Mouse (Mus musculus) small intestine, adult 2 months (tissue): ENCODE data around the gene Ptcd1. TPM values are rescaled to one million over a fixed set of nuclear protein-coding genes. Genes with fewer than 3 reads are reported as not detected.
"Not testable (repeated sequence)": the region's sequence is repeated elsewhere in the genome, so short reads cannot be mapped to it uniquely, and the experiment has no call there.

Source experiments
- H3K27ac ChIP-seq: fragments of 200-500 bp; 2 replicates; pipeline ENCODE4 v1.5.1; 2012; ENCODE audit warnings: low read depth, low read length, control low read depth, inconsistent platforms; ENCODE audit not compliant: insufficient read depth
- H3K27me3 ChIP-seq: fragments of 200-500 bp; 2 replicates; pipeline ENCODE4 v1.6.1; 2012; ENCODE audit warnings: mild to moderate bottlenecking, moderate library complexity, low read length, inconsistent platforms; ENCODE audit not compliant: control insufficient read depth, insufficient read depth
- H3K36me3 ChIP-seq: fragments of 200-500 bp; 2 replicates; pipeline ENCODE4 v1.6.1; 2012; ENCODE audit warnings: mild to moderate bottlenecking, low read length, control low read depth, inconsistent platforms; ENCODE audit not compliant: control insufficient read depth, insufficient read depth
- H3K4me1 ChIP-seq: fragments of 200-500 bp; 2 replicates; pipeline ENCODE4 v1.6.1; 2012; ENCODE audit warnings: low read length, inconsistent platforms, mixed read lengths; ENCODE audit not compliant: control insufficient read depth, insufficient read depth, insufficient read length
- H3K4me3 ChIP-seq: fragments of 200-500 bp; 2 replicates; pipeline ENCODE4 v1.5.1; 2012; ENCODE audit warnings: low read depth, mild to moderate bottlenecking, control low read depth, inconsistent platforms, low read length, moderate library complexity
- CTCF ChIP-seq: fragments of 200-500 bp; IDR thresholded peaks from 2 replicates; pipeline ENCODE4 v1.5.1; 2012; ENCODE audit warnings: low read depth, mild to moderate bottlenecking, control low read depth, inconsistent platforms, low read length, moderate library complexity, mixed read lengths; ENCODE audit not compliant: insufficient replicate concordance, insufficient read length; ENCODE audit errors: extremely low read depth
- POLR2A ChIP-seq: fragments of 200-500 bp; IDR thresholded peaks from 2 replicates; pipeline ENCODE4 v1.6.1; 2012; ENCODE audit warnings: low read depth, mild to moderate bottlenecking, control low read depth, inconsistent platforms, low read length, moderate library complexity
- WGBS: fragments of 180-500 bp; shearing (Covaris S2); methylation state at CpG from one replicate; pipeline ENCODE4 v1.1.7; 2018; 5-methylcytosine and 5-hydroxymethylcytosine counted together
- polyA plus RNA-seq: library from polyadenylated mRNA; depleted of rRNA; stranded (reverse); fragments of >200 nt; gene quantifications from 2 replicates; pipeline ENCODE4 v1.2.3, GENCODE M21; 2012

The Ptcd1 gene
- polyA plus RNA-seq, 1 experiment = 11.6 TPM

DNA sequence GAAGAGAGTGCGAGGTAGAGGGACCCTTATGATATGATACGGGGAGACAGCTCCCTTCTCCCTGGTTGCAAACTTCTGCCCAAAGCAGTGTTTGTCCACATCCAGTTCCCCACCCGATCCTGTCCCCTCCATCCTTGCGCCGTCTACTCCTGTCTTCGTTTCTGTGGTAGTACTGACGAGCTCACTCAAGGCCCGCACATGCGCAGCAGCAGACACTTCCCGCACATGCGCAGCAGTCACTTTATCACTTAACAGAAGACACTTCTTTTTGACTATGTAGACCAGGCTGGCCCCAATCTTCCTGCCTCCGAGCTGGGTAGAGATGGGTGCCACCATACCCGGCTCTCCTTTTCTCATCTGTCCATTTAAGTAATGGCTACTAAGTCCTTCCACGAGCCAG is 5.5 kb downstream of the Ptcd1 start:
- 95% methylated on average over 14 of the region's 14 CpGs for WGBS
- no peaks in the 10 kb centered on the region for H3K27me3 ChIP-seq

DNA sequence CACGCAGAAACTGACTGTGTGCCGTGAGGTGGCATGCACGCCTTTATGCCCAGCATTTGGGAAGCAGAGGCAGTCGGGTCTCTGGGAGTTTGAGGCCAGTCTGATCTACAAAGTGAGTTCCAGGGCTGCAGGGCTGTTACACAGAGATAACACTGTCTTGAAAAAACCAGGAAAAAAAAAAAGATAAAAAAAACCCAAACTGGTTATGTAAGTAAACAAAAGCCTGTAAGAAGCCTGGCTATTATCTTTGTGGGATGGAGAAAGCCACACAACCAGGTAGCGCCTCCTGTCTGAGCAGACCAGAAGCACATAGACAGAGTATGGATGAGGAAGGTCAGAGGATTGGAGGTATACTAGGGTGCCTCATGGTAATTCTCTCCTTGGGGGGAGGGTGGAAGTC is 14.2 kb downstream of the Ptcd1 start:
- no peak overlapping the region for H3K27ac ChIP-seq
- 86% methylated on average over 5 of the region's 5 CpGs for WGBS
- H3K27me3 ChIP-seq = no peaks in the 10 kb centered on the region
- no peak for TF ChIP-seq POLR2A
- no peaks in the 10 kb centered on the region for H3K4me1 ChIP-seq
- H3K36me3 ChIP-seq = peaks cover 79% of the 10 kb centered on the region
- no peak overlapping the region for H3K4me3 ChIP-seq

More for the DNA sequence above, 5.5 kb downstream of the Ptcd1 start:
- no peak for TF ChIP-seq CTCF
- TF ChIP-seq POLR2A = no peak
- Histone ChIP-seq H3K27ac (no peak overlapping the region), H3K4me3 (no peak overlapping the region), H3K36me3 (peaks cover 44% of the 10 kb centered on the region), H3K4me1 (peaks cover 3% of the 10 kb centered on the region; the same call in 1 of the 2 replicates)

DNA sequence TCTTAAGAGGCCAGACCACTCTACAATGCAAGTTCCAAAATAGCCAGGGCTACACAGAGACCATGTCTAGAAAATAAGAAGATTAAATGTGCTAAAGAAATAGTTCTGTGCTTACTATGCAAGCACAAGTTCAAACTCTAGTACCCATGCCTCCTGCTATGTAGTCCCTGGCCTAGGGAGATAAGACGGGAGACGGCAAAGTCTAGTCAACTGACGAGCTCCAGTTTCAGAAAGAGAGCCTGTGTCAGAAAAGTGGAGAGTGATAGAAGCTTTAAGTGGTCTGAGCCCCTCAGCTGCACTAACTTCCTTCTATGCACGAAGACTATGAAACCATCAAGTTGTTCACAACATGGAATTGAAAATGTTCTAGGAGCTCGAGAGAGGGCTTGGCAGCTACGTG is 17.6 kb downstream of the Ptcd1 start:
- H3K36me3 ChIP-seq = peaks cover 89% of the 10 kb centered on the region
- no peak for TF ChIP-seq CTCF
- no peak for TF ChIP-seq POLR2A

DNA sequence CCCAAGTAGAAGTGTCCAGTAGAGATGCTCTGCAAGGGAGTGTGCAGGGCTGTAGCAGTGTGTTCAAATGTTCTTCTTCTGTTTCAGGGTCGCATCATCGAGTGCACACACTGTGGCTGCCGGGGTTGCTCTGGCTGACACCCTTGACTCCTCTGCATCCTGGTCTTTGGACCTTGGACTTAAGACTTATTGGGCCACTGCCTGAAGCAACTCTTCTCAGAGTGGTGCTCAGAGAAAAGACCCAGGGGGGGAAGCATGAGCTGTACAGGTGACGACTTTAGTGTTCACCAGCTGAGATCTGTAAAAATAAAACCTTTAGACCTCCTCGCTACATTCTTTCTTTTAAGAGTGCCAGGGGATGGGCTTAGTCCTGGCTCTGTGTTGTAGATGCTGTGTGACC is 19.2 kb downstream of the Ptcd1 start:
- Histone ChIP-seq H3K4me3 (no peak overlapping the region), H3K27ac (no peak overlapping the region), H3K36me3 (peaks cover 89% of the 10 kb centered on the region), H3K4me1 (no peaks in the 10 kb centered on the region), H3K27me3 (no peaks in the 10 kb centered on the region)
- TF ChIP-seq POLR2A (no peak), CTCF (no peak)
- WGBS = 53% methylated on average over 5 of the region's 5 CpGs

More for the DNA sequence above, 17.6 kb downstream of the Ptcd1 start:
- Histone ChIP-seq H3K4me3 (no peak overlapping the region), H3K27me3 (no peaks in the 10 kb centered on the region), H3K27ac (no peak overlapping the region), H3K4me1 (no peaks in the 10 kb centered on the region)
- WGBS = 90% methylated on average over 6 of the region's 6 CpGs

DNA sequence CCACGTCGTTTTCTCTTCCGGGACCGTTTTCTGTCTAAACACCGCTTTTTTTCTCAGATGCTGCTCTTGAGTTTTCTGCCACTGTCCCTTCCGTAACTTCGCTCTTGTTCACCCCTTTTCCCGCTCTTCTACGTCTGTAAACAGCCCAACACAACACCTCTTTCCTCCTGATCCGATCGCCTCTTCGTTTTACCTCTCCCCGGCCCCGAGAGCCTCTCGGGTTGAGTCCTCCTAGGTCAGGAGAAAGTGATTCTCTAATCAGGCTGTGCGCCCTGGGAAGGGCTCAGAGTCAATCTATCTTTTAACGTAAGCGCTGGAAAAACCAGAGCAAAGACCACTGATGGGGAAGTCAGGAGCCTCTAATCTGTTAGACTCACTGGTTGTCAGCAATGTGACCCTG is 26.3 kb downstream of the Ptcd1 start:
- TF ChIP-seq POLR2A (no peak), CTCF (no peak)
- Histone ChIP-seq H3K4me1 (peaks cover 4% of the 10 kb centered on the region; the same call in 1 of the 2 replicates), H3K36me3 (peaks cover 40% of the 10 kb centered on the region), H3K27ac (peak overlapping the region; percentile 96), H3K4me3 (peak overlapping the region; percentile 82), H3K27me3 (no peaks in the 10 kb centered on the region)
- under 1% methylated on average over 18 of the region's 18 CpGs for WGBS

DNA sequence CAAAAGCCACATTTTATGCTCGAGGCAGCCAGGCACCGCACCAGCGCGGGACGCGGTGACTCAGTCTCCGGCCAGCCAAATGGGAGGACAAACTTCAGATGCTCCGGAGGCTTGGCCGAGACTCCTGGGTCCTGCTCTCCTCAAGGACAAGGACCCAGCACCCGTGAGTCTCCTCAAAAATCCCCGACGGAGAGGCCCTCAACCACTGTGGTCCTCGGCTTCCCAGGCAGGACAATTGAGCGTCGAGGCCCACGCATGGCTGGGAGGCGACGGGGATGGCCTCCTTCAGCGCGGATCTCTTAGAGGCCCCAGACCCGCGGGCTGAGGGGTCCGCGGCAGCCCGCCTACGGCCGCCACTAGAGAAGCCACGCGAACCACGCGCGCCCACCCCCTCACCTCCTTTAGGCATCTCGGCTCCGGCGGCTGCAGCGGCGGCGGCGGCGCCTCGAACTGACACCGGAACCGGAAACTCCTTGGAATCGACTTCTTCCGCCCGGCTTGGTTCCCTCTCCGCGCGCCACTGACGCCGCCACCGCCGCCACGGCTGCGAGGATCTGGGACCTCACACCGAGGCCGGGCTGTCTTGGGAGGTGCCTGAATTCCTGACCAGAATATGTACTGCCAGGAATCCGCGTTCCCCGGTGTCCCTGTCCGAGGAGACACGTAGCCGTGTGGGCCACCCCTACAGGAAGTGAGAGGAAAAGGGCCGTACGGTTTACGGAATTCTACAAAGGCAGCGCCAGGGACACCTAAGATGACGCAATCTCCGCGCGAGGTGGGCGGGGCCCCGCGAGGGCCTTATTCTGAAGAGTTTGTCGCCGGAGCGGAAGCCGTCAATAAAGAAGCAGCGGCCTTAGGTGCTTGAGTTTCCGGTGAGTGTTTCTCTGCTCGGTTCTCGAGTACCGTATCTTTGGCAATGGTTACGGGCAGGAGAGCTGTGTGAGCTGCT is 27.1 kb downstream of the Ptcd1 start, which contains the start of the genes Pdap1 and Bud31:
Gene Pdap1 (minus strand): TSS at position 668 of the 949 bp plus-strand sequence.
Gene Bud31 (plus strand): TSS at position 792 of the 949 bp plus-strand sequence.
- TF ChIP-seq CTCF (no peak), POLR2A (peak; percentile 85)
- Histone ChIP-seq H3K27ac (peak within 1 kb of the TSS; percentile 96), H3K36me3 (peaks cover 37% of the 10 kb centered on the region), H3K4me1 (peaks cover 4% of the 10 kb centered on the region; the same call in 1 of the 2 replicates), H3K27me3 (no peaks in the 10 kb centered on the region), H3K4me3 (peak within 1 kb of the TSS; percentile 82)
- under 1% methylated on average over 84 of the region's 84 CpGs for WGBS

DNA sequence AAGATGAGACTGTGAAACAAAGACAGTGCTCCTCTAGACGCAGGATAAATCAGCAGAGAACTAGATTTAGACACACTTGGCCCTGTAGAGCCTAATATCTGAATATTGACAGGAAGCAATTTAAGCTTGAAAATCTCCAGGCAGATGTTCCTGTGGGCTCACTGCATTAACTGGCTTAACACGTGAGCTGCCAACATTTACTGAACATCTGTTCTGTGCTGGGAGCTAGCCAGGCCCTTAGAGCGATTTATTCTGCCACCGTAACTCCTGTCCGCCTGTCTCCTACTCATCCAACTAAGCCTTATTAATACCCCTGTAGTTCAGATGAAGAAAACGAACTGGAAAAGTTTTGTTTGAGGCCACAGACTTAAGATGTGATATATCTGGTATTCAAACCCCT is 28.1 kb downstream of the Ptcd1 start:
- 2% methylated on average over 6 of the region's 6 CpGs for WGBS
- Histone ChIP-seq H3K4me3 (no peak overlapping the region; the same call in 1 of the 2 replicates), H3K27me3 (no peaks in the 10 kb centered on the region), H3K36me3 (peaks cover 40% of the 10 kb centered on the region), H3K27ac (no peak overlapping the region), H3K4me1 (peaks cover 4% of the 10 kb centered on the region; the same call in 1 of the 2 replicates)
- TF ChIP-seq CTCF = no peak
- TF ChIP-seq POLR2A = no peak

DNA sequence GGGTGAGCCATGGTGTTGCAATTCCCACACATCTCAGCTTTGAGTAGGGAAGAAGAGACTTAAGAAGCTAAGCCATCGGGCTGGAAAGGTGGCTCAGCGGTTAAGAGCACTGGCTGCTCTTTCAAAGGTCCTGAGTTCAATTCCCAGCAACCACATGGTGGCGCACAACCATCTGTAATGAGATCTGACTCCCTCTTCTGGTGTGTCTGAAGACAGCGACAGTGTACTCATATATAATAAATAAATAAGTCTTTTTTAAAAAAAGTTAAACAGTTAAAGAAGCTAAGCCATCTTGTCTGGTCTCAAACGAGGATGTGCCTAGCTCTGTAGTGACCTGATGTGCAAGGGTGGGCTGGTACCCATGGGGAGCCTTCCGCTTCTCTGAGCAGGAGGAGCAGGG is 33.6 kb downstream of the Ptcd1 start:
- H3K36me3 ChIP-seq = peaks cover 68% of the 10 kb centered on the region
- not testable (repeated sequence) for H3K27me3 ChIP-seq, H3K4me1 ChIP-seq, H3K27ac ChIP-seq, H3K4me3 ChIP-seq
- WGBS = 87% methylated on average over 6 of the region's 6 CpGs
